Mouse (Mus musculus) heart, embryonic 10.5 days (tissue): ENCODE results near the gene Olfr465-ps1. TPM values are rescaled to one million over a fixed set of nuclear protein-coding genes. Genes with fewer than 3 reads are reported as not detected.

Experiments
- DNase-seq: peaks from one replicate; pipeline ENCODE4 v3.0.0-alpha.2; 2017; ENCODE audit warnings: low spot score
- H3K27ac ChIP-seq: fragments of 300-500 bp; sonication (generic); 2 replicates; pipeline ENCODE4 v1.5.1; 2016; ENCODE audit warnings: mild to moderate bottlenecking
- H3K27me3 ChIP-seq: fragments of 300-500 bp; sonication (generic); 2 replicates; pipeline ENCODE4 v1.6.1; 2016; ENCODE audit warnings: mild to moderate bottlenecking; ENCODE audit not compliant: poor library complexity, insufficient read depth, severe bottlenecking
- H3K36me3 ChIP-seq: fragments of 300-500 bp; sonication (generic); 2 replicates; pipeline ENCODE4 v1.6.1; 2016; ENCODE audit warnings: mild to moderate bottlenecking, moderate library complexity
- H3K4me1 ChIP-seq: fragments of 300-500 bp; sonication (generic); 2 replicates; pipeline ENCODE4 v1.6.1; 2016; ENCODE audit warnings: mild to moderate bottlenecking
- H3K4me3 ChIP-seq: fragments of 300-500 bp; sonication (generic); 2 replicates; pipeline ENCODE4 v1.5.1; 2016; ENCODE audit warnings: mild to moderate bottlenecking, moderate library complexity
- H3K9me3 ChIP-seq: fragments of 300-500 bp; sonication (generic); 2 replicates; pipeline ENCODE4 v1.6.1; 2016; ENCODE audit warnings: mild to moderate bottlenecking, moderate library complexity
- WGBS: fragments of 180-500 bp; shearing (Covaris S2); methylation state at CpG from one replicate; pipeline ENCODE4 v1.1.7; 2016; 5-methylcytosine and 5-hydroxymethylcytosine counted together
- polyA plus RNA-seq: library from polyadenylated mRNA; unstranded; fragments of >200 nt; fragmentation: Nextera tagmentation; extraction: Ambion mirVana; gene quantifications from 2 replicates; pipeline ENCODE4 v1.2.1, GENCODE M21; 2016

Gene Olfr465-ps1
- not detected in 2 replicates for polyA plus RNA-seq

DNA sequence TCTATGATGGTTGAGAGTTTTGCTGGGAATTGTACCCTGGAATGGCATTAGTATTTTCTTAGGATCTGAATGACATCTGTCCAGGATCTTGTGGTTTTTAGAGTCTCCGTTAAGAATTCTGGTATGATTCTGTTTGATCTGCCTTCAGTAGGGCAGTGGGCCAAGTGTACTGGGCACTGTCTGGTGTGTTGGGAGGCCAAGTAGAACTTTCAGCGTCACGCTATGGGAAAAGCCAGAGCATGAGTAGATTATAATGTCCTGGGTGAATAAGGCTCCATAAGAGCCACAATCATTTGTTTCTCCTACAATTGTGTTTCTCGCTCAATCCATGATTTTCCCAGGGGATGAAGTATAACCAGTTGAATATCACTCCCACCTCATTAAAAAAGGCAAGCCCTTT, at the start of gene Olfr465-ps1:
Gene Olfr465-ps1, plus strand, starts transcription at position 301 of the 400 bp plus-strand sequence.
- no peaks in the 10 kb centered on the region for H3K9me3 ChIP-seq
- WGBS = 73% methylated on average over 4 of the region's 4 CpGs
- H3K4me1 ChIP-seq = no peaks in the 10 kb centered on the region
- H3K27me3 ChIP-seq = no peaks in the 10 kb centered on the region
- DNase-seq = no peak
- H3K36me3 ChIP-seq = no peaks in the 10 kb centered on the region
- H3K27ac ChIP-seq = no peak within 1 kb of the TSS
- H3K4me3 ChIP-seq = no peak within 1 kb of the TSS

DNA sequence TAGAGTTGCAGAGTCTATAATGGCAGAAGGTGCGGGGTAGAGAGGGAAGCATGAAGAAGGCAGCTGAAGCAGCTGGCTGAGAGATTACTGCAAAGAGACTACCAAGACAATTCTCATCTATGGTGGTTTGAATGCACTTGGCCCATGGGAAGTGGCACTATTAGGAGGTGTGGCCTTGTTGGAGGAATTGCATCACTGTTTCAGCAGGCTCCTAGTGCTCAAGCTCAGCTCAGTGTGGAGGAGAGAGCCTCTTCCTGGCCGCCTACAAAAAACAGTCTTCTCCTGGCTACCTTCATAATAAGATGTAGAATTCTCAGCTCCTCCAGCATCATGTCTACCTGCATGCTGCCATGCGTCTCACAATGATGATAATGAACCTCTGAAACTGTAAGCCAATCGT, 42.0 kb upstream of the Olfr465-ps1 start:
- no peaks in the 10 kb centered on the region for H3K9me3 ChIP-seq
- H3K4me1 ChIP-seq = no peaks in the 10 kb centered on the region
- 85% methylated on average over 4 of the region's 4 CpGs for WGBS
- peaks cover 7% of the 10 kb centered on the region for H3K36me3 ChIP-seq
- DNase-seq = no peak
- H3K27ac ChIP-seq = no peak overlapping the region
- H3K4me3 ChIP-seq = no peak overlapping the region
- H3K27me3 ChIP-seq = no peaks in the 10 kb centered on the region

DNA sequence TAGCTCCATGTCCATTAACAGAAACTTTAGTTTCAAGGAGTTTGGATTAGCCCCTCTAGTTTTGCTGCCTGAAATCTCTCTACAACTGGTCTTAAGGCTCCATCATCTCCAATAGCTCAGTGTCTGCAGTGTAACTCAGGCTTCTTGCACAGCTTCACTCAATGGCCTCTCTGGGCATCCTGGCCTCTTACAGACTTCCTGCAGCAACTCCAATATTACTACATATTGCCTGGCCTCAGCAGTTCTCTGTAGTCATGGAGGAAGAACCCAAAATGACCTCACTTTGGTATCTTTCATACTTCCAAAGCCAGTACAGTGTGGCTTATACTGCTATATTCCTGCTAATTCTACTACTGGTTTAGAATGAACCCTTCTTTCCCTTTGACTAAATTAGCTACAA, 40.9 kb upstream of the Olfr465-ps1 start:
- Histone ChIP-seq H3K36me3 (peaks cover 3% of the 10 kb centered on the region; the same call in 1 of the 2 replicates), H3K27ac (no peak overlapping the region), H3K4me1 (no peaks in the 10 kb centered on the region), H3K27me3 (no peaks in the 10 kb centered on the region), H3K4me3 (no peak overlapping the region), H3K9me3 (no peaks in the 10 kb centered on the region)
- DNase-seq = no peak

DNA sequence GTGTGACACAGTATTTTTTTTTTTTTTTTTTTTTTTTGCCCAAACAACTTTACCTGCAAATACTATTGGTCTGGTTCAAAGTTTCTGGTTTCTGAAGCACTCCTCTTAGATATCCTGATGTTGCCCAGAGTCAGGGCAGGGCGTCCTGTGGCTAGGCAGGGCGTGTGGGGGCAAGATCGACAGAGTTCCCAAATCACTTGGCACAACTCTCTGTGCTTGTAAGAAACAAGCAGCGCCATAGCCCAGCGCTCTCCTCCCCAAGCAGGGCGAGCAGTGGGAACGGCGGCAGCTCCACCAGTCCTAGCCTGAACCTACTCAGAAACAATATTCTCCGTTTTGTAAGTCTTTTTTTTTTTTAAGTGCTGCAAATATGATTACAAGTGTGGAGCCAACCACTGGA, 37.2 kb upstream of the Olfr465-ps1 start:
- 91% methylated on average over 9 of the region's 9 CpGs for WGBS
- DNase-seq = no peak
- 0 out of 2 replicates have a peak, but pooled peaks cover 1% of the 10 kb centered on the region for H3K36me3 ChIP-seq
- no peak overlapping the region for H3K4me3 ChIP-seq
- no peaks in the 10 kb centered on the region for H3K9me3 ChIP-seq
- H3K27ac ChIP-seq = no peak overlapping the region
- H3K27me3 ChIP-seq = no peaks in the 10 kb centered on the region
- no peaks in the 10 kb centered on the region for H3K4me1 ChIP-seq

DNA sequence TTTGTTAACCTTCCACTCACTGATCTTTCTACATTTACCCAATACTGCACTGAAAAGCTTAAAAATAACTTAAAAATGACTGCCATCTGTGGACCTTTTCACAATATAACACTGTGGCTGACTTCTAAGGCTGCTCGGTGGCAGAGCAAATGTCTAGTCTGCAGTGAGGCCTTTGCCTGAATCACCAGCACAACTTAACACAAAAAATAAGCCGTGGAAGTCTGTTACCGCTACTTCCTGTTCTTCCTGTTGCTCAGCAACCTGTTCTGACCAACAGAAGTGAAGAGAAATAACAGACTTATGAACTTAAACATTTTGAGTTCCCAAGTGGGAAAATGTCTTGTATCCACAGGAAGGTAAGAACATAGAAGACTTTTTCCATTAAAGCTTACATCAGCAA, 36.7 kb upstream of the Olfr465-ps1 start:
- Histone ChIP-seq H3K27ac (no peak overlapping the region), H3K4me3 (no peak overlapping the region), H3K4me1 (no peaks in the 10 kb centered on the region), H3K27me3 (no peaks in the 10 kb centered on the region), H3K36me3 (0 out of 2 replicates have a peak, but pooled peaks cover 4% of the 10 kb centered on the region), H3K9me3 (no peaks in the 10 kb centered on the region)
- no peak for DNase-seq
- 92% methylated on average over 3 of the region's 3 CpGs for WGBS

DNA sequence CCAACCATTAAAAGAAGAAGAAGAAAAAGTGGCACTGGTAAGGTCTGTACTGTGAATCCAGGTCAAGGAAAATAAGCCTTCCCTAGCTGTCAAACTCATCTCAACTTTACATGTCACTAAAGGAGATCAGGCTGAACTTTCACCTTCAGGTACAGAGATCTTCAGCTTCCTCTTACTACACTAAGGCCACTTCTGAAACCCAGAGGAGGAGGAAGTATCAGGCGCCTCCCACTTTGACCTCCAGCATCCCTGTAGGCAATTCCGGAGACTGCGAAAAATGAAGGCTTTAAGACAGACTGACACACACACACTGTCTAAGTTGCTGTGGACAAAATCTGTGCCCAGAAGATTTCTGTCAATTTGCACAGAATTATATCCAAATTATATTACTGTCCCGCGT, 25.9 kb upstream of the Olfr465-ps1 start:
- Histone ChIP-seq H3K36me3 (no peaks in the 10 kb centered on the region), H3K27me3 (no peaks in the 10 kb centered on the region), H3K9me3 (no peaks in the 10 kb centered on the region), H3K4me1 (no peaks in the 10 kb centered on the region), H3K27ac (peak overlapping the region; percentile 93), H3K4me3 (peak overlapping the region; percentile 91)
- no peak for DNase-seq
- 2% methylated on average over 5 of the region's 5 CpGs for WGBS

DNA sequence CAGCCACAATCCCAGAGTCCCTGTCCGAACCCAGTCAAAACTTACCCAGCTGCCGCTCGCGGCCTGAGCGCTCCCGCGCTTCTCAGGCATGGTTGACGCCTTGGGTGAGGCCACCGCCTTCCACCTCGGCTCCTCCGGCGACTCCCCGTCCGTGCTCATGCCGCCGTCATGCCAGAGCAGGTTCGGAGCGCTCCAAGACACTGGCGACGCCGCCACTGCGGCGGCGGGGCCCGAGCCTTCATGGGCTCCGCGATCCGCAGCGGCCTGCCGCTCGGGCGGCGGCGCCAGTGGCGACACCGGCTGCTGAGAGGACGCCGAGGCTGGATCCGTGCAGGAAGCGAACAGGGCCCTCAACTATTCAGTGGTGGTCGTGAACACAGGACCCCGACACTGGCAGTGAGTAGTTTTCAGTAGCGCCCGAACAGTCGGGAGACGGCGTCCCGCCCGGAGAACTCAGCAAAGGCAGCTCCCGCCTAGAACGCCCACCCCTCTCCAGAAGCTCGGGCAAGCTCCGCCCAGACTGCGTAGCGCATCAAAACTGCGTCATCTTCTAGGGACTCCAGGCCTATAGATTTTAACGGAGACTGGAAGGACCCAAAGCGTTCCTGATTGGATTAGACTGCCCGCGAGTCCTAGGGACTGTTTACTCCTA, 25.3 kb upstream of the Olfr465-ps1 start, which contains the start of gene Mfsd14b:
Gene Mfsd14b, minus strand, starts transcription at position 517 of the 652 bp plus-strand sequence.
- H3K9me3 ChIP-seq = no peaks in the 10 kb centered on the region
- H3K27me3 ChIP-seq = no peaks in the 10 kb centered on the region
- under 1% methylated on average over 60 of the region's 60 CpGs for WGBS
- no peaks in the 10 kb centered on the region for H3K36me3 ChIP-seq
- H3K4me1 ChIP-seq = no peaks in the 10 kb centered on the region
- peak; percentile 96 for DNase-seq
- peak within 1 kb of the TSS; percentile 93 for H3K27ac ChIP-seq
- H3K4me3 ChIP-seq = peak within 1 kb of the TSS; percentile 91

DNA sequence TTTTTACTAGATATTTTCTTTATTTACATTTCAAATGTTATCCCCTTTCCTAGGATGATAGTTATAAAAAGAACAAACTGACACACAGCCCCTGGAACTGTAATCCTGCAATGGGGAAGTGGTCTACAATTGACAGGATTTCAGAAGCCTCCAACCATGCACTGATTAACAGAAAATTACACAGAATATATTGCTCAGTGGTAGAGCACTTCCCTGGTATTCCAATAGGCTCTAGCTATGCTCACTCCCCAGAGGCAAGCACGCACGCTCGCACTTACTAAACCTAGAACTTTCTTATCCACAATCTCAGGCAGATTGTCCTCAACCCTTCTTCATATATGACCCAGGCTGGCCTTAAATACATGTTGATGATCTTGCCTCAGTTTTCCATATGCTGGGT, 24.6 kb upstream of the Olfr465-ps1 start:
- DNase-seq = no peak
- H3K27ac ChIP-seq = peak overlapping the region; percentile 93
- H3K4me3 ChIP-seq = peak overlapping the region; percentile 91
- H3K27me3 ChIP-seq = no peaks in the 10 kb centered on the region
- 59% methylated on average over 3 of the region's 3 CpGs for whole genome bisulfite sequencing
- H3K4me1 ChIP-seq = no peaks in the 10 kb centered on the region
- H3K36me3 ChIP-seq = no peaks in the 10 kb centered on the region
- no peaks in the 10 kb centered on the region for H3K9me3 ChIP-seq

DNA sequence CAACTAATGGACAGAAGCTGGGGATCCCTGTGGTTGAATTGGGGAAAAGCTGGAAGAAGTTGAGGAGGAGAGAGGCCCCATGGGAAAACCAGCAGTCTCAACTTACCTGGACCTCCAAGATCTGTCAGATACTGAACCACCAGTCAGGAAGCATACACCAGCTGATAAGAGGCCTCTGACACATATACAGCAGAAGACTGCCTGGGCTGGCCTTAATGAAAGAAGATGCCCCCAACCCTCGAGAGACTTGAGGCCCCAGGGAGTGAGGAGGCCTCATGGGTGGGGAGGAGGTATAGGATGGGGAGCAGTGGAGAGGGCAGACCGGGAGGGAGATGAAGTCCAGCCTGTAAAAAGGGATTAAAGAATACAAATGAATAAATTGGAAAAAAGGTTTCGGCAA, 16.9 kb upstream of the Olfr465-ps1 start:
- WGBS = 60% methylated on average over 3 of the region's 3 CpGs
- Histone ChIP-seq H3K27ac (no peak overlapping the region), H3K4me1 (no peaks in the 10 kb centered on the region), H3K27me3 (no peaks in the 10 kb centered on the region), H3K4me3 (no peak overlapping the region), H3K36me3 (no peaks in the 10 kb centered on the region), H3K9me3 (peaks cover 2% of the 10 kb centered on the region; the same call in 1 of the 2 replicates)
- DNase-seq = no peak

DNA sequence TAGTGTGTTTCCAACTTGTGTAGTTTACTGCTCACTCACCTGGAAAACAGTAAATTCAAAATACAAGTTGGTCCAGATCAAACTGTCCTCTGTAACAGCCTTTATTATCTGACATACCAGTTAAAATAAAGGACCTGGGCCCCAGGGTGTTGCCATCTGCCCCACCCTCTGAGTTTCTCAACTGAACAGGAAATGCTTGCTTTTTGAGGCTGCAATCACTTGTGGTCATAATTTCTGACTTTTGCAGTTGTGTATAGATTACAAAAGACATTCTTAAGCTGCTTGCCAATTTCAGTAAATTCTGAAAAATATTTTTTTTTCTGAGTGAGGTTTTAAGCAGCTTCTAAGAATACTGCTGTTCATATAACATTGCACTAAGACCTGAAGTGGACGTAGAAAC, 15.8 kb upstream of the Olfr465-ps1 start:
- H3K36me3 ChIP-seq = no peaks in the 10 kb centered on the region
- DNase-seq = no peak
- H3K9me3 ChIP-seq = peaks cover 2% of the 10 kb centered on the region; the same call in 1 of the 2 replicates
- no peaks in the 10 kb centered on the region for H3K4me1 ChIP-seq
- no peaks in the 10 kb centered on the region for H3K27me3 ChIP-seq
- no peak overlapping the region for H3K27ac ChIP-seq
- WGBS = 88% methylated on average over 1 of the region's 1 CpGs
- H3K4me3 ChIP-seq = no peak overlapping the region

DNA sequence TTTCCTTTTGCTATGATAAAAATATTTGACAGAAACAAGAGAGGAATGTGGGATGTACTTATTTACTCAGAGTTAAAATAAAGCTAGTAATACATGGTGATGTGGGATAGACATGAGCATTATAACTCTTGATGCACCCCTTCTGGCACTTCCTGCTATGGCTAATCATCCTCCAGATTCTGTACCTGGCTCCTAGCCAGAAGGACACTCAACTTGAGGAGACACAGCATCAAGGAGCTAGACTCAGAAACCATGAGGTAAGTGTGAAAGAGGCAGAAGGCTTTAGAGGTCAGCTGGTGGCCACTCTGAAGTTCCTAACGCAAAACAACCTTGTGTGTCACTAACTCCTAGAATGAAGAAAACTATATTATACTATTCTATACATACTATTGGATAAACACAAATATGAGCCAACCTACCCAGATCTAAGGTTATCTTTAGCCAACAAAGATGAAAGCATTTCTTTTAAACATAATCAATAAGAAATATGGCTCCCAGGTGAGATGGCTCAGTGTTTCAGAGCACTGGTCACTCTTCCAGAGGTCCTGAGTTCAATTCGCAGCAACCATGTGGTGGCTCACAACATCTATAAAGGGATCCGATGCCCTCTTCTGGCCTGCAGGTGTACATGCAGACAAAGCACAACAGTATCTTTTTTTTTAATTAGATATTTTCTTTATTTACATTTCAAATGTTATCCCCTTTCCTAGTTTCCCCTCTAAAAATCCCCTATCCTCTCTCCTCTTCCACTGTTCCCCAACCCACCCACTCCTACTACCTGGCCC, 10.6 kb upstream of the Olfr465-ps1 start:
- no peaks in the 10 kb centered on the region for H3K27me3 ChIP-seq
- WGBS = 49% methylated on average over 3 of the region's 3 CpGs
- DNase-seq = no peak

DNA sequence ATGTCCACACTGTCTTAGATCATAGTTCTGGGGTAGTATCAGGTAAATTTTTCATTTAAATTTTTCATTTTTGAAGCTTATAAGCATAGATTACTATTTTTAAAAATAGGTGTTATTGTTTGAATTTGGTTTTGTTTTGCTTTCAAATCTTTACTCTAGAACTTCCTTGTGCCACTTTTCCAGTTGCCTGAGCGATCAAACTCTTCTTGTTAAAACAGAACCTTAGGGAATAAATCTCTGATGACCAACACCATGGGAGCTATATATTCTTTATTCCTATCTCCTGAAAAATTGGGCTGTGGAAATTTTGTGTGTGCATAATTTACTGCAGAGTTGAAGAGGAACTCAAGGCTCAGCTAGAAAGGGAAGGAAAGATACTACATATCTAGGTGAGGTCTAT, 12.1 kb downstream of the Olfr465-ps1 start, which contains the start of gene Olfr466:
Gene Olfr466, plus strand, starts transcription at position 301 of the 400 bp plus-strand sequence.
- H3K27me3 ChIP-seq = no peaks in the 10 kb centered on the region
- WGBS = 64% methylated on average over 1 of the region's 1 CpGs
- peaks cover 3% of the 10 kb centered on the region; the same call in 1 of the 2 replicates for H3K9me3 ChIP-seq
- H3K4me3 ChIP-seq = no peak within 1 kb of the TSS
- H3K36me3 ChIP-seq = no peaks in the 10 kb centered on the region
- H3K4me1 ChIP-seq = no peaks in the 10 kb centered on the region
- DNase-seq = no peak
- no peak within 1 kb of the TSS for H3K27ac ChIP-seq

More for the DNA sequence above, 10.6 kb upstream of the Olfr465-ps1 start:
- Histone ChIP-seq H3K9me3 (no peaks in the 10 kb centered on the region), H3K27ac (no peak overlapping the region), H3K36me3 (no peaks in the 10 kb centered on the region), H3K4me1 (no peaks in the 10 kb centered on the region), H3K4me3 (no peak overlapping the region)

DNA sequence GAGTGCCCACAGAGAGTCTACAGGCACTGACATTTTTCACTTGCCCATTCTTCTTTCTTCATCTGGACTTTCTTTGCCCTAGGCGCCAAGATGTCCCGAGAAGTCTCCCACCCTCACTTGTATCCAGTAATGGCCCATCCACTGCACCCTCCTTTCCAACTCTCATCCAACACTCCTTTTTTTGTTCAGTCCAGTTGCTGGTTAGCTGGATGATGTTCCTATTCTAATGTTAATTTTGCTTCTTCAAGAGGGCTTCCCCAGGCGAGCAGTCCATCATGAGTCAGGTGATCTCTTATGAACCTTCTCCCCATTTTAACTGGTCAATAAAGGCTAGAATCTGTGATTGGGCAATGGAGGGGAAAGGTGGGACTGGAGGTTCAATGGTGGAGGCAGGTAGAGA, 36.2 kb downstream of the Olfr465-ps1 start:
- H3K4me3 ChIP-seq = no peak overlapping the region
- DNase-seq = no peak
- H3K27me3 ChIP-seq = no peaks in the 10 kb centered on the region
- H3K4me1 ChIP-seq = no peaks in the 10 kb centered on the region; the same call in 1 of the 2 replicates
- no peak overlapping the region for H3K27ac ChIP-seq
- WGBS = 79% methylated on average over 3 of the region's 3 CpGs
- H3K36me3 ChIP-seq = no peaks in the 10 kb centered on the region
- H3K9me3 ChIP-seq = no peaks in the 10 kb centered on the region; the same call in 1 of the 2 replicates
